Mouse (Mus musculus) G1E (cell line): Measurements from ENCODE around the gene Vill.

Experiments
- CTCF ChIP-seq: IDR thresholded peaks from 2 replicates; pipeline ENCODE4 v1.5.1; 2012; ENCODE audit warnings: low read depth, low read length, inconsistent platforms, mixed read lengths
- GATA1 ChIP-seq: IDR thresholded peaks from 2 replicates; pipeline ENCODE4 v1.6.1; 2012; ENCODE audit warnings: borderline replicate concordance, low read length, inconsistent platforms, mixed read lengths
- TAL1 ChIP-seq: conservative IDR thresholded peaks from 2 replicates; pipeline ENCODE4 v1.6.1; 2012; ENCODE audit warnings: low read depth, low read length, inconsistent platforms, mixed read lengths

- TF ChIP-seq CTCF (no peak), TAL1 (no peak), GATA1 (no peak)
These were observed 41.1 kb downstream of the Vill start, which contains the start of gene Plcd1 for GRCm38 (mm10) chr9:119093419-119094295.
